Mouse (Mus musculus) hindbrain, embryonic 12.5 days (tissue): Measurements from ENCODE around the gene Fermt2. TPM values are rescaled to one million over a fixed set of nuclear protein-coding genes. Genes with fewer than 3 reads are reported as not detected.
"Not testable (repeated sequence)": the region's sequence is repeated elsewhere in the genome, so short reads cannot be mapped to it uniquely, and the experiment has no call there.

Source experiments
- ATAC-seq: fragments of 200-750 bp; cut with Nextera tagmentation; 2 replicates; pipeline ENCODE4 v1.8.0; 2017; ENCODE audit warnings: moderate TSS enrichment; ENCODE audit not compliant: low FRiP score
- H3K27ac ChIP-seq: fragments of 300-500 bp; sonication (generic); 2 replicates; pipeline ENCODE4 v1.5.1; 2016; ENCODE audit warnings: mild to moderate bottlenecking
- H3K27me3 ChIP-seq: fragments of 300-500 bp; sonication (generic); 2 replicates; pipeline ENCODE4 v1.6.1; 2016; ENCODE audit warnings: mild to moderate bottlenecking
- H3K36me3 ChIP-seq: fragments of 300-500 bp; sonication (generic); 2 replicates; pipeline ENCODE4 v1.6.1; 2016; ENCODE audit warnings: mild to moderate bottlenecking
- H3K4me1 ChIP-seq: fragments of 300-500 bp; sonication (generic); 2 replicates; pipeline ENCODE4 v1.6.1; 2016
- H3K4me2 ChIP-seq: fragments of 300-500 bp; sonication (generic); replicated peaks from 2 replicates; pipeline ENCODE4 v1.6.1; 2016; ENCODE audit warnings: mild to moderate bottlenecking
- H3K4me3 ChIP-seq: fragments of 300-500 bp; sonication (generic); 2 replicates; pipeline ENCODE4 v1.5.1; 2016; ENCODE audit warnings: mild to moderate bottlenecking
- H3K9ac ChIP-seq: fragments of 300-500 bp; sonication (generic); 2 replicates; pipeline ENCODE4 v1.6.1; 2016; ENCODE audit warnings: mild to moderate bottlenecking, moderate library complexity
- H3K9me3 ChIP-seq: fragments of 300-500 bp; sonication (generic); replicated peaks from 2 replicates; pipeline ENCODE4 v1.6.1; 2016; ENCODE audit warnings: mild to moderate bottlenecking
- WGBS: fragments of 180-500 bp; shearing (Covaris S2); methylation state at CpG from one replicate; pipeline ENCODE4 v1.1.7; 2016; 5-methylcytosine and 5-hydroxymethylcytosine counted together
- polyA plus RNA-seq: library from polyadenylated mRNA; unstranded; fragments of >200 nt; fragmentation: Nextera tagmentation; extraction: Ambion mirVana; gene quantifications from 2 replicates; pipeline ENCODE4 v1.2.1, GENCODE M21; 2016

The Fermt2 gene
- polyA plus RNA-seq, 1 experiment from 2014 or later: 75.1 TPM

DNA sequence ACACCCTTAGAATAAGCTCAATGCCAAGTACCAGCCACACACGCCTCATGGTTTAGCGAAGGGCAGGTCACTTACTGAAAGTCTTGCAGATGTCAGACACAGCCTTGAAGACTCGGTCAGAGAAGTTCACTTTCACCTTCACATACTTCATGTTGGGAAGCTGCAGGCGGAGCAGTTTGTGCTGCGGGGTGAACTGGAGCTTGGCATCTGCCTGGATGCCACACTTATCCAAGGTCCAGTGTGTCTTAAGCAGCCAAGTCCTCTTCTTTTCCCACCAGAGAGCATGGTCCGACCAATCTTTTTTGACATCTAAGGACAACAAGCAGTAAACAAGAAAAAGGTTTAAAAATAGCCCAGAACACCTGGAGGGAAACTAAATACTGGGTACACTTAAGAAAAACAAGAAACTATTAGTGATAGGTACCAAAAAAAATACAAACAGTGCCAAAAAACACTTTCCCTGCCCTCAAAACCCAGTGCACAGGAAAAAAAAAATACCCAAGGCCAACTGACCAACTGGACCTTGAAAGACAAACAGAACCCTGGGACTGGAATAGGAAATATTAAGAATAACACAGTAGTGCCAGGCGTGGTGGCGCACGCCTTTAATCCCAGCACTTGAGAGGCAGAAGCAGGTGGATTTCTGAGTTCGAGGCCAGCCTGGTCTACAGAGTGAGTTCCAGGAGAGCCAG, 25.4 kb downstream of the Fermt2 start:
- no peak overlapping the region for H3K4me3 ChIP-seq
- no peak overlapping the region for H3K9ac ChIP-seq
- H3K4me2 ChIP-seq: no peak overlapping the region
- H3K4me1 ChIP-seq: peaks cover 24% of the 10 kb centered on the region
- WGBS: 93% methylated on average over 10 of the region's 10 CpGs
- no peak overlapping the region for H3K27ac ChIP-seq
- no peaks in the 10 kb centered on the region for H3K9me3 ChIP-seq
- H3K36me3 ChIP-seq: peaks cover 18% of the 10 kb centered on the region
- ATAC-seq: no peak
- H3K27me3 ChIP-seq: no peaks in the 10 kb centered on the region

DNA sequence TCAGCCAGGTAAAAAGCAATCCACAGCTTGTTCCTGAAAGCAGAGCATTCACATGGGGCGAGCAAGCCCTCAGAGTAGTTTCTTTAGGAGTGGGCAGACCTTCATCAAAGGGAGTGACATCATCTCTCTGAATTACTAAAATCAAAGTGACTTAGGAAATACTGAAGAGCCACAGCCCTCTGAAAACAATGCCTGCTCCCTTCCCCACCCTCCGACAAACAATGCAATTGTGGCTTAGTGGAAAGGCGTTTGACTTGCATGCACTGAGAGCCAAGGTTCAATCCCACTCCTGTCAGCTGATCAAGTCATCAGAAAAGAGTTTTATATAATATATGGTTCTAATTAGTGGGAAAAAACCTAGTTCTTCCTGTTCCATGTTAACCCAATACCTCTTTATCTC, 26.0 kb downstream of the Fermt2 start:
- no peak overlapping the region for H3K27ac ChIP-seq
- H3K27me3 ChIP-seq: no peaks in the 10 kb centered on the region
- no peak for ATAC-seq
- no peak overlapping the region for H3K9ac ChIP-seq
- H3K4me1 ChIP-seq: peaks cover 21% of the 10 kb centered on the region
- 77% methylated on average over 3 of the region's 3 CpGs for WGBS
- H3K36me3 ChIP-seq: peaks cover 22% of the 10 kb centered on the region
- H3K4me2 ChIP-seq: no peak overlapping the region
- no peaks in the 10 kb centered on the region for H3K9me3 ChIP-seq
- H3K4me3 ChIP-seq: no peak overlapping the region

DNA sequence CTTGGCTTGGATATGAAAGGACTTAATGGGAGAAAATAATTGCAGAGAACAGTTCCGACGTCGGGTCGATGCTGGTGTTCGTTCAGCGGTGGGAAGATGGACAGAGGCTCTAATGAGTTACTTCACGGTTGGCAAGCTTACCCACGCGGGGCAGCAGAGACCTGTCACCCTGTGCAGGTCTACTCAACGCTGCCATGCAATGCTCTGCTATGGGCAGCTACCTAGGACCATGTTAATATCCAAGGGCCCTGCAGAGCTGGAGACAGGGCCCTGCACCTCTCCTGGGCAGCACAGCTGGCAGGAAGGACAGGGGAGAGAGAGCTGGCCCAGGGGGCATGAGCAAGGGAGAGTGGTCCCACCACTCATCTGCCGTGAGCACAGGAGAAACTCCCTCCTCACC, 29.9 kb downstream of the Fermt2 start:
- H3K9me3 ChIP-seq: no peaks in the 10 kb centered on the region
- no peak overlapping the region for H3K4me3 ChIP-seq
- no peak overlapping the region for H3K9ac ChIP-seq
- WGBS: 87% methylated on average over 11 of the region's 11 CpGs
- no peak overlapping the region for H3K4me2 ChIP-seq
- no peaks in the 10 kb centered on the region for H3K27me3 ChIP-seq
- peak; percentile 35; the same call in 1 of the 2 replicates for ATAC-seq
- peaks cover 21% of the 10 kb centered on the region for H3K36me3 ChIP-seq
- no peaks in the 10 kb centered on the region for H3K4me1 ChIP-seq
- H3K27ac ChIP-seq: peak overlapping the region; percentile 12; the same call in 1 of the 2 replicates

DNA sequence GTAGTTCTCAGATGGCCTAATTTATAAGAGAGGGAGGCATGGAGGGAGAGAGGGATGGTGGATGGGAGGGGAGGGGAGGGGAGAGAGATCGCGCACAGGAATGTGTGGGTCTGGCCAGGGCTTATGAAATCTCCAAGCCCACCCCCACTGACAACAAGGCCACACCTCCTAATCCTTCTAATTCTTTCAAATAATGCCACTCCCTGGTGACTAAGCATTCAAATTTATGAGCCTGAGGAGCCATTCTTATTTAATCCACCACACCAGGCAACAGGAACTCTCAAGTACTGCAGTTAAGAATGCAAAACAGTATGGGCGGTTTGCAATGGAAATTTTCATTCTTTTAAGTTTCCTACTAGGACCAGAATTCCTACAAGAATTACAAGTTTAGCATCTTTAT, 32.8 kb downstream of the Fermt2 start:
- H3K4me1 ChIP-seq: no peaks in the 10 kb centered on the region
- H3K9ac ChIP-seq: no peak overlapping the region
- no peak overlapping the region for H3K4me2 ChIP-seq
- no peaks in the 10 kb centered on the region for H3K9me3 ChIP-seq
- H3K4me3 ChIP-seq: no peak overlapping the region
- H3K36me3 ChIP-seq: peaks cover 9% of the 10 kb centered on the region; the same call in 1 of the 2 replicates
- WGBS: over 99% methylated on average over 3 of the region's 3 CpGs
- no peaks in the 10 kb centered on the region for H3K27me3 ChIP-seq
- ATAC-seq: no peak
- no peak overlapping the region for H3K27ac ChIP-seq

DNA sequence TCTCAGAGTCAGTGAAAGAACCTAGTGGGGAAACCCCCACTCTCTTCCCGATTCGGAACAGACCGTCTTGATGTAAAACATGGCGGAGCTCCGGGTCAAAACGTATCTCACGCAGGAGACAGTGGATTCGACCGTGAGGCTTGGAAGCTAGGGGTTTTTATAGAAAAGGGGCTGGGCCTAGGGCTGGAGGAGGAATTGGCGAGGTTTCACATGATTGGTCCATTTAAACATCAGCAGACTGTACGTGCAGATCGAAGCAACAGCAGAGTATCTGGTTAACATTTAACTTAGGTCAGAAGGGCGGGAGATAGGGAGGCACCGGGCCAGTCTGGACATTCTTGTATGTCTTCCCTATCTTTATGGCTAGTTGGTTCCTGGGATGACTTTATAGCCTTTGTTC, 34.1 kb downstream of the Fermt2 start:
- not testable (repeated sequence) for H3K27me3 ChIP-seq, H3K9me3 ChIP-seq, H3K4me2 ChIP-seq, H3K4me3 ChIP-seq, H3K4me1 ChIP-seq, H3K36me3 ChIP-seq, ATAC-seq, H3K27ac ChIP-seq, H3K9ac ChIP-seq
- 95% methylated on average over 14 of the region's 14 CpGs for WGBS

GRCm38 (mm10) chr14:45493891-45494290, 36.0 kb downstream of the Fermt2 start:
- Histone ChIP-seq H3K27me3 (no peaks in the 10 kb centered on the region), H3K4me3 (no peak overlapping the region), H3K4me1 (no peaks in the 10 kb centered on the region), H3K4me2 (no peak overlapping the region), H3K36me3 (peaks cover 5% of the 10 kb centered on the region; the same call in 1 of the 2 replicates), H3K9ac (no peak overlapping the region), H3K27ac (no peak overlapping the region), H3K9me3 (no peaks in the 10 kb centered on the region)
- ATAC-seq: no peak
- 93% methylated on average over 4 of the region's 4 CpGs for WGBS

GRCm38 (mm10) chr14:45492668-45493067, 37.2 kb downstream of the Fermt2 start:
- no peaks in the 10 kb centered on the region for H3K9me3 ChIP-seq
- no peak overlapping the region for H3K27ac ChIP-seq
- WGBS: 98% methylated on average over 4 of the region's 4 CpGs
- H3K36me3 ChIP-seq: no peaks in the 10 kb centered on the region
- no peaks in the 10 kb centered on the region for H3K4me1 ChIP-seq
- no peak overlapping the region for H3K4me3 ChIP-seq
- no peak overlapping the region for H3K4me2 ChIP-seq
- ATAC-seq: no peak
- no peaks in the 10 kb centered on the region for H3K27me3 ChIP-seq
- H3K9ac ChIP-seq: no peak overlapping the region

DNA sequence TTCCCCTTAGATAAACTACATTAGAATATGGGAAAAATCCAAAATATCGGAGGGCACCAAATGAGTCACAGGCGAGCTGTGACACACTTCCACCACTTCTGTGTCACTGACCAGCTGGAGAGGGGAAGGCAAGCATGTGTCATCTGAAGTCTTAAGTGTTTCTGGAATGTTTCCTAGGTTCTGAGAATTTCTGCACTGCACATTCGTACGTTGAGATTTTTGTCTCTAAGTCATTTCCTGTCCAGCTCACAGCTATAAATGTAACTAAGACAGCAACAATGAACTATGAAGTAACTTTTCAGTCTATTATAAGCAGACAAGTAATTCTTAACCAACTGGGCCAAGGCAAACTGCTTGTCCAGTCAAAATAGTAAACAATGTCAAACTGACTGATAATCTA, 37.9 kb downstream of the Fermt2 start:
- H3K36me3 ChIP-seq: no peaks in the 10 kb centered on the region
- H3K27me3 ChIP-seq: no peaks in the 10 kb centered on the region
- no peak overlapping the region for H3K4me2 ChIP-seq
- no peak overlapping the region for H3K9ac ChIP-seq
- no peaks in the 10 kb centered on the region for H3K9me3 ChIP-seq
- H3K27ac ChIP-seq: no peak overlapping the region
- WGBS: 84% methylated on average over 4 of the region's 4 CpGs
- ATAC-seq: no peak
- no peaks in the 10 kb centered on the region for H3K4me1 ChIP-seq
- no peak overlapping the region for H3K4me3 ChIP-seq

DNA sequence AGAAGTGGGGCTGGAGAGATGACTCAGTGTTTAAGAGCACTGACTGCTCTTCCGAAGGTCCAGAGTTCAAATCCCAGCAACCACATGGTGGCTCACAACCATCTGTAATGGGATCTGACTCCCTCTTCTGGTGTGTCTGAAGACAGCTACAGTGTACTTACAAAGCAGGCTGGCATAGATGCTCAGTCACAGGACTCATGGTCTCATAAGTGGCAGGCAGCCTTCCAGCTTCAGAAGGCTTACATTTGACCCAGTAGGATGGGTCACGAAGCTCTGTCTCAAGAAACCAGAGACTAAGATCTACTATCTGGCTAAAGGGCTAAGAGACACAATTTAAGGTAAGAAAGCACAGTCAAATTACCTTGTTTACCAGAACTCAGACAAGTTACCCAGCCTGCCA, 42.7 kb downstream of the Fermt2 start:
- 85% methylated on average over 2 of the region's 2 CpGs for WGBS
- H3K4me2 ChIP-seq, H3K27me3 ChIP-seq, H3K27ac ChIP-seq, ATAC-seq, H3K9me3 ChIP-seq, H3K36me3 ChIP-seq, H3K9ac ChIP-seq, H3K4me3 ChIP-seq, H3K4me1 ChIP-seq: not testable (repeated sequence)

- not testable (repeated sequence) for H3K4me1 ChIP-seq, H3K27ac ChIP-seq, H3K27me3 ChIP-seq, H3K9ac ChIP-seq, H3K4me2 ChIP-seq, ATAC-seq, H3K9me3 ChIP-seq, H3K4me3 ChIP-seq
- H3K36me3 ChIP-seq: peaks cover 26% of the 10 kb centered on the region
- WGBS: 94% methylated on average over 11 of the region's 11 CpGs
These were observed 46.6 kb downstream of the Fermt2 start for GRCm38 (mm10) chr14:45483361-45483760.

GRCm38 (mm10) chr14:45478977-45479806, 50.7 kb downstream of the Fermt2 start:
- Histone ChIP-seq H3K27me3 (no peaks in the 10 kb centered on the region), H3K9ac (no peak overlapping the region), H3K36me3 (peaks cover 29% of the 10 kb centered on the region), H3K27ac (0 out of 2 replicates have a peak overlapping the region, but pooled peaks have one; percentile 42), H3K4me3 (no peak overlapping the region), H3K9me3 (no peaks in the 10 kb centered on the region), H3K4me1 (peaks cover 9% of the 10 kb centered on the region), H3K4me2 (no peak overlapping the region)
- no peak for ATAC-seq
- WGBS: 47% methylated on average over 9 of the region's 9 CpGs

GRCm38 (mm10) chr14:45478515-45478914, 51.4 kb downstream of the Fermt2 start:
- H3K9ac ChIP-seq: no peak overlapping the region
- WGBS: 68% methylated on average over 3 of the region's 3 CpGs

More at GRCm38 (mm10) chr14:45478515-45478914, 51.4 kb downstream of the Fermt2 start:
- ATAC-seq: no peak
- no peaks in the 10 kb centered on the region for H3K9me3 ChIP-seq
- peaks cover 9% of the 10 kb centered on the region for H3K4me1 ChIP-seq
- H3K27ac ChIP-seq: no peak overlapping the region
- H3K27me3 ChIP-seq: no peaks in the 10 kb centered on the region
- H3K4me3 ChIP-seq: no peak overlapping the region
- no peak overlapping the region for H3K4me2 ChIP-seq
- H3K36me3 ChIP-seq: peaks cover 31% of the 10 kb centered on the region
